Mouse (Mus musculus) CH12.LX (cell line): ENCODE measurements around the gene Ap1s2. TPM values are rescaled to one million over a fixed set of nuclear protein-coding genes. Genes with fewer than 3 reads are reported as not detected.

Source experiments
- DNase-seq: peaks from one replicate; pipeline ENCODE4 v3.0.0-alpha.2; 2013; ENCODE audit errors: extremely low read depth
- H3K27ac ChIP-seq: 2 replicates; pipeline ENCODE4 v1.5.1; 2012; ENCODE audit warnings: low read depth, mild to moderate bottlenecking, control low read depth, moderate library complexity; ENCODE audit not compliant: insufficient read depth
- H3K27me3 ChIP-seq: replicated peaks from 2 replicates; pipeline ENCODE3; 2012; ENCODE audit warnings: inconsistent platforms
- H3K36me3 ChIP-seq, 2 experiments: replicated peaks in 1 of 2; 2 replicates each; pipeline versions ENCODE3 to v1.6.1; 2012; ENCODE audit warnings: inconsistent platforms in 1 of 2, low read length in 1 of 2, mild to moderate bottlenecking in 1 of 2, mixed read lengths in 1 of 2, moderate library complexity in 1 of 2; ENCODE audit not compliant: control insufficient read depth in 1 of 2, insufficient read depth in 1 of 2
- H3K4me1 ChIP-seq, 2 experiments: 2 replicates each; pipeline ENCODE4 v1.6.1; 2012; ENCODE audit warnings: inconsistent platforms in 1 of 2, moderate library complexity in 1 of 2; ENCODE audit not compliant: insufficient read depth in 2 of 2, control insufficient read depth in 1 of 2
- H3K4me2 ChIP-seq: 2 replicates; pipeline ENCODE4 v1.6.1; 2012; ENCODE audit warnings: low read depth, mild to moderate bottlenecking, control low read depth; ENCODE audit not compliant: poor library complexity, insufficient read depth, severe bottlenecking
- H3K4me3 ChIP-seq, 3 experiments: fragments of 150-350 bp in 1 of 3; sonication (generic) in 1 of 3; replicated peaks in 1 of 3; 2 replicates each; pipeline versions ENCODE3 to v1.5.1; 2011 to 2012; ENCODE audit warnings: low read depth in 2 of 3, low read length in 2 of 3, mild to moderate bottlenecking in 2 of 3, moderate library complexity in 2 of 3, control low read depth in 1 of 3, improper control_type of control experiment in 1 of 3, inconsistent platforms in 1 of 3, mixed read lengths in 1 of 3; ENCODE audit not compliant: poor library complexity in 1 of 3
- H3K79me2 ChIP-seq: replicated peaks from 2 replicates; pipeline ENCODE4 v1.6.1; 2012; ENCODE audit warnings: mild to moderate bottlenecking, moderate library complexity; ENCODE audit not compliant: control insufficient read depth, poor library complexity, insufficient read depth, severe bottlenecking; ENCODE audit errors: extremely low read depth
- H3K9ac ChIP-seq: 2 replicates; pipeline ENCODE4 v1.6.1; 2012; ENCODE audit warnings: low read depth, mild to moderate bottlenecking, control low read depth, moderate library complexity; ENCODE audit not compliant: insufficient read depth
- H3K9me3 ChIP-seq: replicated peaks from 2 replicates; pipeline ENCODE3; 2012; ENCODE audit warnings: low read length, inconsistent platforms, mixed read lengths
- BHLHE40 ChIP-seq: IDR thresholded peaks from 2 replicates; pipeline ENCODE4 v1.6.1; 2011; ENCODE audit warnings: mild to moderate bottlenecking, low read depth, low read length, improper control_type of control experiment
- CTCF ChIP-seq, 2 experiments: IDR thresholded peaks in 1 of 2; conservative IDR thresholded peaks in 1 of 2; 2 replicates each; pipeline ENCODE4 v1.5.1; 2011 to 2012; ENCODE audit warnings: low read depth in 2 of 2, low read length in 2 of 2, improper control_type of control experiment in 1 of 2, inconsistent platforms in 1 of 2, mild to moderate bottlenecking in 1 of 2, moderate library complexity in 1 of 2
- GABPA ChIP-seq: IDR thresholded peaks from 2 replicates; pipeline ENCODE4 v1.6.1; 2012; ENCODE audit warnings: low read depth, low read length, improper control_type of control experiment, inconsistent platforms; ENCODE audit not compliant: insufficient replicate concordance
- IRF4 ChIP-seq: IDR thresholded peaks from 2 replicates; pipeline ENCODE4 v1.6.1; 2014; ENCODE audit warnings: low read depth, mild to moderate bottlenecking, inconsistent platforms, low read length, improper control_type of control experiment
- KAT2A ChIP-seq: IDR thresholded peaks from 2 replicates; pipeline ENCODE4 v1.6.1; 2012; ENCODE audit warnings: low read length, improper control_type of control experiment, inconsistent platforms; ENCODE audit not compliant: insufficient replicate concordance
- MAZ ChIP-seq: IDR thresholded peaks from 2 replicates; pipeline ENCODE4 v1.6.1; 2012; ENCODE audit warnings: low read depth, mild to moderate bottlenecking, inconsistent platforms, low read length, improper control_type of control experiment, moderate library complexity
- MYC ChIP-seq: IDR thresholded peaks from 2 replicates; pipeline ENCODE4 v1.6.1; 2011; ENCODE audit warnings: low read depth, mild to moderate bottlenecking, improper control_type of control experiment, low read length
- RAD21 ChIP-seq: IDR thresholded peaks from 2 replicates; pipeline ENCODE4 v1.6.1; 2011; ENCODE audit warnings: low read depth, mild to moderate bottlenecking, low read length, improper control_type of control experiment, moderate library complexity
- SMC3 ChIP-seq: IDR thresholded peaks from 2 replicates; pipeline ENCODE4 v1.6.1; 2011; ENCODE audit warnings: low read depth, low read length, improper control_type of control experiment
- USF1 ChIP-seq: IDR thresholded peaks from 2 replicates; pipeline ENCODE4 v1.6.1; 2014; ENCODE audit warnings: low read depth, mild to moderate bottlenecking, inconsistent platforms, low read length, improper control_type of control experiment
- USF2 ChIP-seq: conservative IDR thresholded peaks from 2 replicates; pipeline ENCODE4 v1.6.1; 2011; ENCODE audit warnings: low read depth, low read length, improper control_type of control experiment
- ZC3H11A ChIP-seq: IDR thresholded peaks from 2 replicates; pipeline ENCODE4 v1.6.1; 2012; ENCODE audit warnings: low read depth, mild to moderate bottlenecking, inconsistent platforms, low read length, improper control_type of control experiment
- dilution Hi-C: fragments of 300-500 bp; cut with MboI; formaldehyde crosslinking; loops from 2 replicates; pipeline ENCODE4 v1.14.3; 2020; ENCODE audit warnings: low sequenced_read_pairs; ENCODE audit not compliant: extremely low pct_unique_long_range_greater_than_20kb, extremely low pct_ligation_motif_present
- in situ Hi-C: fragments of 300-500 bp; cut with MboI; formaldehyde crosslinking; loops from 3 replicates; pipeline ENCODE4 v1.14.3; 2019; ENCODE audit warnings: low sequenced_read_pairs, low pct_ligation_motif_present, low pct_unique_long_range_greater_than_20kb, mixed read lengths
- polyA plus RNA-seq: library from polyadenylated mRNA; unstranded; fragments of >175 nt; gene quantifications from 2 replicates; pipeline ENCODE4 v1.2.1, GENCODE M21; 2012; ENCODE audit warnings: low read depth; ENCODE audit not compliant: insufficient read length
- total RNA-seq, 2 experiments: library from RNA; depleted of rRNA; stranded (reverse); fragments of 300-350 nt in 1 of 2; fragments of >200 nt in 1 of 2; gene quantifications; 2 replicates each; pipeline ENCODE4 v1.2.3; 2012 to 2014

Gene Ap1s2
- total and polyA plus RNA-seq, 3 experiments = 4.3 to 12.3 (median 8.9) TPM

- dilution Hi-C loops (no loop called here), in situ Hi-C loops (loop anchor here (25.0 kb wide), 1 partner anchor 196 kb away; no protein-coding TSS in a partner anchor)
- H3K36me3 ChIP-seq = no peaks in the 10 kb centered on the region
- peak overlapping the region; percentile 78 for H3K4me2 ChIP-seq
- H3K9me3 ChIP-seq = no peaks in the 10 kb centered on the region
- DNase-seq = peak; percentile 5
- H3K27me3 ChIP-seq = no peaks in the 10 kb centered on the region
- peak overlapping the region; percentile 61 for H3K9ac ChIP-seq
- H3K27ac ChIP-seq = no peak overlapping the region
- TF ChIP-seq CTCF (conservative IDR thresholded peaks at IDR 0.05 in 1 of 2, IDR thresholded peaks at IDR 0.05 in 1 of 2; ENCODE audit: low read depth in 2 of 2, low read length in 2 of 2) (no peak), MYC (0 out of 2 replicates have a peak, but pooled peaks have one; percentile 4)
- no peaks in the 10 kb centered on the region for H3K4me1 ChIP-seq
- no peaks in the 10 kb centered on the region for H3K79me2 ChIP-seq
- peak overlapping the region; percentile 68 to 79 (median 71) for H3K4me3 ChIP-seq
Observed at GRCm38 (mm10) chrX:163908003-163908336, 847 bp upstream of the Ap1s2 start.

GRCm38 (mm10) chrX:163909381-163909780 is 564 bp downstream of the Ap1s2 start:
- peak overlapping the region; percentile 44 to 71 (median 70) for H3K4me3 ChIP-seq
- no peaks in the 10 kb centered on the region for H3K27me3 ChIP-seq
- no peaks in the 10 kb centered on the region for H3K4me1 ChIP-seq
- peak overlapping the region; percentile 85 for H3K9ac ChIP-seq
- peak overlapping the region; percentile 51; the same call in 1 of the 2 replicates for H3K4me2 ChIP-seq
- in situ Hi-C loops = loop anchor here (25.0 kb wide), 1 partner anchor 197 kb away; no protein-coding TSS in a partner anchor
- DNase-seq = peak; percentile 25
- TF ChIP-seq CTCF (conservative IDR thresholded peaks at IDR 0.05 in 1 of 2, IDR thresholded peaks at IDR 0.05 in 1 of 2; ENCODE audit: low read depth in 2 of 2, low read length in 2 of 2) = peak in 1 of 2 experiments; percentile 29; a peak in 1 of 4 replicates
- no peak for TF ChIP-seq KAT2A
- peak; percentile 17; the same call in 1 of the 2 replicates for TF ChIP-seq SMC3
- TF ChIP-seq USF2 = no peak
- TF ChIP-seq GABPA = no peak
- TF ChIP-seq MAZ = no peak
- TF ChIP-seq RAD21 = peak; percentile 1
- TF ChIP-seq BHLHE40 = no peak
- no peak for TF ChIP-seq MYC
- TF ChIP-seq, all 38 proteins: peak for 3
- dilution Hi-C loops = no loop called here
- Histone ChIP-seq H3K9me3 (no peaks in the 10 kb centered on the region), H3K27ac (no peak overlapping the region), H3K79me2 (no peaks in the 10 kb centered on the region), H3K36me3 (peaks cover 0 to 3% of the 10 kb centered on the region in 2 experiments)

- H3K4me2 ChIP-seq = no peak overlapping the region
- dilution Hi-C loops (no loop called here), in situ Hi-C loops (loop anchor here (10.0 to 25.0 kb wide), 2 partner anchors 78 to 200 kb away; no protein-coding TSS in a partner anchor)
- TF ChIP-seq IRF4 (no peak), SMC3 (peak; percentile 87), CTCF (conservative IDR thresholded peaks at IDR 0.05 in 1 of 2, IDR thresholded peaks at IDR 0.05 in 1 of 2; ENCODE audit: low read depth in 2 of 2, low read length in 2 of 2) (peak; percentile 22 to 82; a peak in 2 of 4 replicates), USF1 (no peak), ZC3H11A (peak; percentile 35; the same call in 1 of the 2 replicates), RAD21 (peak; percentile 91), MAZ (no peak)
- no peaks in the 10 kb centered on the region for H3K4me1 ChIP-seq
- H3K9me3 ChIP-seq = no peaks in the 10 kb centered on the region
- H3K27me3 ChIP-seq = no peaks in the 10 kb centered on the region
- peak; percentile 30 for DNase-seq
- H3K27ac ChIP-seq = no peak overlapping the region
- H3K4me3 ChIP-seq = no peak overlapping the region
- H3K36me3 ChIP-seq = peaks cover 3 to 4% of the 10 kb centered on the region in 2 experiments
- no peak overlapping the region for H3K9ac ChIP-seq
- H3K79me2 ChIP-seq = no peaks in the 10 kb centered on the region
Observed at GRCm38 (mm10) chrX:163912791-163913190, 4.0 kb downstream of the Ap1s2 start.
